Mouse (Mus musculus) heart, adult 2 months (tissue): ENCODE measurements around the gene Spef1. TPM values are rescaled to one million over a fixed set of nuclear protein-coding genes. Genes with fewer than 3 reads are reported as not detected.
A peak's percentile ranks its signal among the peaks of the same experiment; 100 is the strongest.

Source experiments
- DNase-seq, 2 experiments: peaks; one replicate each; pipeline ENCODE4 v3.0.0; 2021
- H3K27ac ChIP-seq: fragments of 200-600 bp; 2 replicates; pipeline ENCODE4 v1.8.1; 2022
- H3K27me3 ChIP-seq: fragments of 200-500 bp; 2 replicates; pipeline ENCODE4 v1.6.1; 2012; ENCODE audit warnings: mild to moderate bottlenecking, low read length, inconsistent platforms, mixed read lengths; ENCODE audit not compliant: control insufficient read depth, insufficient read depth
- H3K36me3 ChIP-seq: fragments of 200-500 bp; 2 replicates; pipeline ENCODE4 v1.6.1; 2012; ENCODE audit warnings: low read length, inconsistent platforms; ENCODE audit not compliant: control insufficient read depth, insufficient read depth
- H3K4me1 ChIP-seq: fragments of 200-500 bp; 2 replicates; pipeline ENCODE4 v1.6.1; 2011; ENCODE audit warnings: low read length; ENCODE audit not compliant: control insufficient read depth, insufficient read depth
- H3K4me3 ChIP-seq: fragments of 200-600 bp; 2 replicates; pipeline ENCODE4 v1.8.1; 2022
- H3K79me2 ChIP-seq: fragments of 200-500 bp; replicated peaks from 2 replicates; pipeline ENCODE4 v1.6.1; 2012; ENCODE audit warnings: mild to moderate bottlenecking, inconsistent platforms, low read length, moderate library complexity, mixed read lengths; ENCODE audit not compliant: control insufficient read depth, insufficient read depth
- H3K9ac ChIP-seq: fragments of 200-500 bp; 2 replicates; pipeline ENCODE4 v1.6.1; 2012; ENCODE audit warnings: low read depth, mild to moderate bottlenecking, control low read depth, inconsistent platforms, low read length, mixed read lengths
- CTCF ChIP-seq: fragments of 200-600 bp; IDR thresholded peaks from 2 replicates; pipeline ENCODE4 v1.8.1; 2022; ENCODE audit warnings: antibody characterized with exemption, mild to moderate bottlenecking, moderate library complexity
- EP300 ChIP-seq: fragments of 200-500 bp; IDR thresholded peaks from 2 replicates; pipeline ENCODE4 v1.6.1; 2011; ENCODE audit warnings: low read depth, low read length, control low read depth; ENCODE audit not compliant: insufficient read depth
- POLR2A ChIP-seq: fragments of 200-500 bp; IDR thresholded peaks from 2 replicates; pipeline ENCODE4 v1.6.1; 2011; ENCODE audit warnings: mild to moderate bottlenecking, low read depth, low read length, control low read depth; ENCODE audit not compliant: insufficient read depth
- WGBS: fragments of 180-500 bp; shearing (Covaris S2); methylation state at CpG from one replicate; pipeline ENCODE4 v1.1.7; 2018; 5-methylcytosine and 5-hydroxymethylcytosine counted together
- intact Hi-C: fragments of 180-260 bp; cut with DNase I; formaldehyde crosslinking; loops from one replicate; pipeline ENCODE4 v1.15.1; 2025
- polyA plus RNA-seq: library from polyadenylated mRNA; depleted of rRNA; stranded (reverse); fragments of >200 nt; gene quantifications from 2 replicates; pipeline ENCODE4 v1.2.3, GENCODE M21; 2012
- total RNA-seq, 2 experiments: library from RNA; stranded (reverse); gene quantifications; 2 replicates each; pipeline ENCODE4 v1.2.3; 2021

Gene Spef1
- total and polyA plus RNA-seq, 3 experiments = 3.3 to 5.2 (median 4.4) TPM

DNA sequence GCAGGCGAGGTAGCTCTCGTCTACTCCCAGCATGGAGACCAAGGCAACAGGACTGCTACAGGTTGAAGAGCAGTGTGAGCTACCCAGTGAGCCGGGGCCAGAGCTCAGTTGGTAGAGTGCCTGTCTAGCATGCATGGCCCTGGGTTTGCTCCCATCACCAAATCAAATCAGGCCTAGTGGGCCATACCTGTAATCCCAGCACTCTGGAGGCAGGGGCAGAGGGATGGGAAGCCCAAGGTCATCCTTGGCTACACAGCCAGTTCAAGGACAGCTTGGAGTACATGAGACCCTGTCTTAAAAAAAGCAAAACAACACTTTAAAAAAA is 37.9 kb downstream of the Spef1 start:
- WGBS = 96% methylated on average over 3 of the region's 3 CpGs
- Histone ChIP-seq H3K79me2 (no peaks in the 10 kb centered on the region), H3K9ac (no peak overlapping the region), H3K4me1 (peaks cover 3% of the 10 kb centered on the region), H3K36me3 (no peaks in the 10 kb centered on the region), H3K27me3 (no peaks in the 10 kb centered on the region), H3K27ac (no peak overlapping the region), H3K4me3 (no peak overlapping the region)
- intact Hi-C loops = no loop called here
- peak in 1 of 2 experiments; percentile 22 for DNase-seq
- TF ChIP-seq CTCF (no peak), POLR2A (no peak), EP300 (no peak)

DNA sequence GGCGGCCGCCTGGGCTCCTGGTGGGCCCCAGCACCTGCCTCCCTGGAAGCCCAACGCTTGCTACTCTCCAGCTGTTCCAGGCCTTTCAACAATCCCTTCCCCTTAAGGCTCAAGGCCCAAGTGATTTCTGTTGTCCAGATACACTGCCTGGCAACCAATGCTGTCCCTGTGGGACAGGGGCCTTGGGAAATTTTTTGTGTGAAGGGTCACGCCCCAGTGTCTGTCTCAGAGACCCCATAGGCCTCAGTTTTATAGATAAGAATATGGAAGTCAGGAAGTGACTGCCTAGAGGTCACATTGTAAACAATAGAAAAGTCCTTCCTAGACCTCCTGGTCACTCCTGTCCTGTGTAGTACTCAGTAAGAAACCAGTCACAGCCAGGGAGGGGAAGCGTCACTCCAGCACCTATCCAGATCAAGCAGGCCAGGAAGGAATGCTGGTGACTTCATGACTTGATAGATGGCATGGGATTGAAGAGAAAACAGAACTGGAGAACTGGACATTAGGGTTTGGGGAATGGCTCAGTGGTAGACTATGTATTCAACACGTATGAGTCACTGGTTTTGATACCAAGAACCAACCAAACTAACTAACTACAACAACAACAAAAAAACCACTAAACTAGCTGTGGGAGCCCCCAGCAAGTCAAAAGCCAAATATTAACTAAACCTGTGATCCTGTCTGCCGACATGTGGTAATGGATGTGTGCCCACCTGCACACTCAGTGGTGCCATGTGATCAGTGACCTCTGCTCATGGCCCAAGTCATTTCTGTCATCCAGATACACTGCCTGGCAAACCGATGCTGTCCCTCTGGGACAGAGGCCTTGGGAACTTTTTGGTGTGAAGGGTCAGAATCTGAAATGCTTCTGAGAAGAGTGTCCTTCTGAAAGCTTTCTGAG is 38.5 kb downstream of the Spef1 start:
- no peak overlapping the region for H3K9ac ChIP-seq
- no peak overlapping the region for H3K4me3 ChIP-seq
- no peaks in the 10 kb centered on the region for H3K79me2 ChIP-seq
- H3K36me3 ChIP-seq = no peaks in the 10 kb centered on the region
- WGBS = 56% methylated on average over 8 of the region's 8 CpGs
- H3K27ac ChIP-seq = peak overlapping the region; percentile 28; the same call in 1 of the 2 replicates
- no peak for TF ChIP-seq EP300
- no peak for TF ChIP-seq POLR2A
- no peak for TF ChIP-seq CTCF
- no peaks in the 10 kb centered on the region for H3K27me3 ChIP-seq
- peaks cover 3% of the 10 kb centered on the region for H3K4me1 ChIP-seq
- DNase-seq = peak in 1 of 2 experiments; percentile 28
- intact Hi-C loops = no loop called here

DNA sequence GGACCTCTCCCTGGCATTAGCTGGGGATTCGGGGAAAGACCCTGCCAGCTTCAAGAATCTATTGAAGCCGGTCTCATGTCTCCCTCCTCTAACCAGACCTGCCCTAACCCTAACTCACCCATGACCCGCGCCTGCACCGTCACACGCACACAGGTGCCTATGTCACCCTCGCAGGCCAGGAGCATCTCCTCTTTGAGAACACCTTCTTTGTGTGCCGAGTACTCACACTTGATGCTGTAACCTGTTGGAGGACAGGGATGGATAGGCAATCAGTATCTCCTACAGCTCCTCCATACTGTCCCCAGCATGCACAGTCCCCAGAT is 40.1 kb downstream of the Spef1 start:
- no peak for DNase-seq
- intact Hi-C loops = no loop called here
- TF ChIP-seq POLR2A = 0 out of 2 replicates have a peak, but pooled peaks have one; percentile 34
- TF ChIP-seq CTCF = no peak
- no peak for TF ChIP-seq EP300
- WGBS = 91% methylated on average over 8 of the region's 8 CpGs
- Histone ChIP-seq H3K79me2 (no peaks in the 10 kb centered on the region), H3K4me3 (no peak overlapping the region), H3K4me1 (peaks cover 4% of the 10 kb centered on the region), H3K36me3 (no peaks in the 10 kb centered on the region), H3K27me3 (no peaks in the 10 kb centered on the region), H3K27ac (no peak overlapping the region), H3K9ac (no peak overlapping the region)

DNA sequence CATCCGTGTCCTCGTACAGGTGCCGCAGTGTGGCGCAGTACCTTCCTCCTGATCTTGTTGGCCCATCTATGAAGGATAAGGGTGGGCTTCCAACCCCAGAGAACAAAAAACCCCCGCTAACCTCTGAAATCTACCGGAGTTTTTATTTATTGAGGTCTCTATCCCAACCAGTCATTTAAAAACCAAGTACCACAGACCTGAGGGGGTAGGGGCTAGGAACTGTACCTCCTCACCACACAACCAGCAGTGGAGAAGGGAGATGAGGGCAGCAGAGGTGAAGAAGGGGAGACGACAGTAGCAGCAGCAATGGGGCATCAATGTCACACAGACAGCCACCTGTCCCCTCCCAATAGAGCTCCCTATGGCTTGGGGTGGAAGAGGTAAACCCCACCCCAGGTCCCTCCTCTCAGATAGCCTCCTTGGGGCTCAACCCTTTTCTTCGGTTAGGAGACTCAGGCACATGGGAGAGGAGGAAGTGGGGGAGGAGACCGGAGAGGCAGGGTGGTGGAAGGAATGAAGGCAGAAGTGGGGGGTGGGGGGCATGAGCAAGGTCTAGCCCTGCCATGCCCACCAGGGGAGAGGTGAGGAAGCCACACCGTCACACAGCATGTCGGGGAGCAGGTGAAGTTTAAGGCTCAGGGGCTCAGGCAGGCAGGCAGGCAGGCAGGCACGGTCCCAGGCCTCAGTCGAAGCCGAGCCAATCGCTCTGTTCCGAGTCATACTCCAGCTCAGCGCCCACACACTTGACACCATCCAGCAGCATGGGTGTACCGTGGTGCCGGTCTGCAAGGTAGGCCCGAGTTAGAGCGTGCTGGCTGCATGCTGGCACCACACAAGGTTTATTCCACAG is 40.7 kb downstream of the Spef1 start:
- no peak overlapping the region; the same call in 1 of the 2 replicates for H3K9ac ChIP-seq
- TF ChIP-seq POLR2A = peak; percentile 60
- no peak for TF ChIP-seq CTCF
- TF ChIP-seq EP300 = peak; percentile 57
- H3K4me1 ChIP-seq = peaks cover 8% of the 10 kb centered on the region
- intact Hi-C loops = no loop called here
- WGBS = 69% methylated on average over 21 of the region's 21 CpGs
- peaks cover 3% of the 10 kb centered on the region; the same call in 1 of the 2 replicates for H3K36me3 ChIP-seq
- DNase-seq = peak in 1 of 2 experiments; percentile 38
- no peaks in the 10 kb centered on the region for H3K79me2 ChIP-seq
- no peaks in the 10 kb centered on the region for H3K27me3 ChIP-seq
- no peak overlapping the region for H3K27ac ChIP-seq
- no peak overlapping the region for H3K4me3 ChIP-seq

GRCm38 (mm10) chr2:131145536-131145935 is 41.5 kb downstream of the Spef1 start:
- Histone ChIP-seq H3K79me2 (no peaks in the 10 kb centered on the region), H3K4me1 (peaks cover 15% of the 10 kb centered on the region), H3K4me3 (no peak overlapping the region), H3K9ac (no peak overlapping the region), H3K27me3 (no peaks in the 10 kb centered on the region), H3K27ac (no peak overlapping the region), H3K36me3 (peaks cover 5% of the 10 kb centered on the region)
- TF ChIP-seq POLR2A (peak; percentile 11; the same call in 1 of the 2 replicates), CTCF (no peak)
- intact Hi-C loops = no loop called here
- WGBS = 76% methylated on average over 2 of the region's 2 CpGs
- no peak for DNase-seq
